Mouse (Mus musculus) C2C12 (cell line): Measurements from ENCODE around the gene Depdc5. TPM values are rescaled to one million over a fixed set of nuclear protein-coding genes. Genes with fewer than 3 reads are reported as not detected.
"Not testable (repeated sequence)": the region's sequence is repeated elsewhere in the genome, so short reads cannot be mapped to it uniquely, and the experiment has no call there.

ENCODE experiments used
- H3K27me3 ChIP-seq: one replicate; pipeline ENCODE4 v1.6.1; 2011; ENCODE audit not compliant: control insufficient read depth, insufficient read depth, insufficient read length
- H3K36me3 ChIP-seq: one replicate; pipeline ENCODE4 v1.6.1; 2011; ENCODE audit not compliant: control insufficient read depth, insufficient read depth
- H3K4me3 ChIP-seq: one replicate; pipeline ENCODE4 v1.5.1; 2011; ENCODE audit warnings: mild to moderate bottlenecking, control low read depth; ENCODE audit not compliant: poor library complexity, insufficient read depth, severe bottlenecking
- H3K79me2 ChIP-seq: one replicate; pipeline ENCODE4 v1.6.1; 2011; ENCODE audit not compliant: control insufficient read depth, insufficient read depth
- H3K79me3 ChIP-seq: one replicate; pipeline ENCODE4 v1.6.1; 2011; ENCODE audit warnings: low read depth, control low read depth
- H3ac ChIP-seq: one replicate; pipeline ENCODE3; 2011; ENCODE audit warnings: low read depth; ENCODE audit not compliant: control insufficient read depth, insufficient read length
- CEBPB ChIP-seq: IDR thresholded peaks from one replicate; pipeline ENCODE4 v1.6.1; 2011; ENCODE audit warnings: low read depth, mild to moderate bottlenecking, control low read depth, moderate library complexity
- CTCF ChIP-seq: IDR thresholded peaks from one replicate; pipeline ENCODE4 v1.5.1; 2011; ENCODE audit not compliant: control insufficient read depth, insufficient read depth, insufficient read length
- FOSL1 ChIP-seq: IDR thresholded peaks from one replicate; pipeline ENCODE4 v1.8.0; 2011; ENCODE audit warnings: mild to moderate bottlenecking, low read length; ENCODE audit not compliant: poor library complexity, insufficient read depth, severe bottlenecking
- MAX ChIP-seq: IDR thresholded peaks from one replicate; pipeline ENCODE4 v1.6.1; 2011; ENCODE audit warnings: mild to moderate bottlenecking, control low read depth
- MYOD1 ChIP-seq: IDR thresholded peaks from one replicate; pipeline ENCODE4 v1.6.1; 2011; ENCODE audit warnings: low read depth; ENCODE audit not compliant: control insufficient read depth, insufficient read length
- MYOG ChIP-seq: IDR thresholded peaks from one replicate; pipeline ENCODE4 v1.6.1; 2011; ENCODE audit not compliant: control insufficient read depth, insufficient read length; ENCODE audit errors: extremely low read depth
- USF1 ChIP-seq: IDR thresholded peaks from one replicate; pipeline ENCODE4 v1.6.1; 2011; ENCODE audit warnings: low read depth, mild to moderate bottlenecking, control low read depth, moderate library complexity
- long read RNA-seq, 2 experiments: library from polyadenylated mRNA; unstranded; transcript quantifications; one replicate each; pipeline ENCODE4 v2.0.0; 2019 to 2020
- polyA plus RNA-seq: library from polyadenylated mRNA; unstranded; fragments of >200 nt; fragmentation: generic; extraction: Trizol; gene quantifications from one replicate; pipeline ENCODE4 v1.2.1, GENCODE M21; 2012; ENCODE audit warnings: missing spikeins

Gene Depdc5
- polyA plus RNA-seq = 11.6 TPM
- long read RNA-seq, experiment 1, partial matches to known transcripts = 2 of 3 reads
- long read RNA-seq, experiment 1, other reads (novel, unspliced or antisense) = 1 of 3 reads
- long read RNA-seq, experiment 2, full-length matches to known transcripts = 1 of 58 reads
- long read RNA-seq, experiment 2, partial matches to known transcripts = 10 of 58 reads
- long read RNA-seq, experiment 2, other reads (novel, unspliced or antisense) = 47 of 58 reads

DNA sequence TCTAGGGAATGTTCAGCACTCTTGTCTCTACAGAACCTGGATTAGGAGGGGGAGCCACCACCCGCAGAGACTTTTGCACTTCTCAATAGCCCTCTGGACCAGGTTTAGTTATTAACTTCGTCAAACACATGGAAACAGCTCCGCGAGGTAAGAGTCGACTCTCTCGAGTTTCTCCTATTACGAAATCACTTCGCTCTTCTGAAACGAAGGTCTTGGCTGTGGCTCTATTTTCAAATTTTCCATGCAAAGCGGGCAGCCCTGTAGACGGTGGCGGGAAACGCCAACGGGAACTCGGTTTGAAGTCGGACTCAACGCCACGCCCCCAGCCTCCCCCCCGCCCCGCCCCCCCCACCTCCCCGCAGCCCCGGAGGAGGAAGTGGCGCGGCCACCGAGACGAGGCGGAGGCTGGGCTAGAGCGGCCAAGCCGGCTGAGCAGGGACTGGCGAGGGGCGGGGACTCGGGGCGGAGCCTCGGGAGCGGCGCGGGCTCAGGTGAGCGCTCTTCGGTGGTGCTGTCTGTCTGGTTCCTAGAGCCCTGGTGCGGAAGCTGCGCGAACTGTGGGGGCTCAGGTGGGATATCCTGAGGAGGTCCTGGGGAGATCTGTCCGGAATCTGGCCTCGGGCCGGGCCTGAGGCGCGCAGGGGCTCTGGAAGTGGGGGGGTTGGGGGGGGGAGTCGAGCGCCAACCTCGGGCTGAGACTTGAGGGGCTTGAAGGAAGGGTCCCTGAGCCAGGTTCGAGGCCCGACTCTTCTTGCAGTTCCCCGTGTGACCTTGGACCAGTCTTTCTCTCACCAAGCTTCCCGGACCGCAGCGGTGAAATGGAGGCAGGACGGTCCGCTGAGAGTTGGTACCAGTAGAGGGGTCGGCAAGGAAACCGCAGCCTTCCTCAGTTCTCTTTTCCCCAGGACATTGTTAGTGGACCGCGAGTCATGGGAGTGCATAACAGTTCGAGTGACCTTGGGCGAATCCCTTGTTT, at the start of gene Depdc5:
Depdc5 (plus strand) TSS at position 449 of the 976 bp plus-strand sequence.
- Histone ChIP-seq H3K79me2 (peaks cover 8% of the 10 kb centered on the region), H3K27me3 (no peaks in the 10 kb centered on the region), H3ac (peak within 1 kb of the TSS; percentile 62), H3K79me3 (no peaks in the 10 kb centered on the region), H3K36me3 (peaks cover 10% of the 10 kb centered on the region), H3K4me3 (peak within 1 kb of the TSS; percentile 74)
- TF ChIP-seq USF1 (no peak), MAX (no peak), CEBPB (peak; percentile 74)

DNA sequence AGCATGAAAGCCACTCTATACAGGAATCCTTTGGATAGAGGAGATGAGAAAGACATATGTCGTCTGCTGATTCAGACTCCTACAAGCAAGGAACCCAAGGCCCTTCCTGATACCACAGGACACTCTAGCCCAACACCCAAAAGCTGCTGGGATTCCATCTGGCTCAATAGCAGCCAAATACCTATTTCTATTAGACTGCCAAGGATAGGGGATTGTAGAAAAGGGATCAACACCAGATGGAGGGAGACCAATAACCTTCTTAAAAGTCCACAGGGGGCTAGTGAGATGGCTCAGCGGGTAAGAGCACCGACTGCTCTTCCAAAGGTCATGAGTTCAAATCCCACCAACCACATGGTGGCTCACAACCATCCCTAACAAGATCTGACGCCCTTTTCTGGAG, 48.1 kb upstream of the Depdc5 start:
- Histone ChIP-seq H3K4me3 (no peak overlapping the region), H3ac (no peak overlapping the region), H3K27me3 (no peaks in the 10 kb centered on the region), H3K79me3 (no peaks in the 10 kb centered on the region), H3K36me3 (peaks cover 63% of the 10 kb centered on the region), H3K79me2 (no peaks in the 10 kb centered on the region)
- no peak for TF ChIP-seq CEBPB
- TF ChIP-seq FOSL1 = no peak
- no peak for TF ChIP-seq CTCF
- TF ChIP-seq MAX = no peak
- no peak for TF ChIP-seq MYOG
- TF ChIP-seq USF1 = no peak
- no peak for TF ChIP-seq MYOD1

DNA sequence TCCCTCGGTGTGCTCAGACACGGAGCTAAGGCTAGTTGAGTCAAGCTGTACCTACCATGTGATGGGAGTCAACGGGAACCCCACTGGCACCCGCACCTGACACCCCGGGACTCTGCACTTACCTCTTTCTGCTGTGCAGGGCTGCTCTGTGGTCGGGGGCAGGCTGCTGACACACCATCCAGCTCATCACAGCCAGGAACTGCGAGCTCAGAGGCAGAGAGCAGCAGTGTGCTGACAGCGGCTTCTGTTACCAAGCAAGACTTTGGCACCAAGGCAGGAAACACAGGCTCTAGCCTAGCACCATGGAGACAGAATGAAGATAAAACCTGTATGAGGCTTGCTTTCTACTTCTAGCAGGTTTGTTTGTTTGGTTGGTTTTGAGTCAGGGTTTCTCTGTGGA, 43.0 kb upstream of the Depdc5 start:
- TF ChIP-seq MAX (no peak), USF1 (no peak), CTCF (no peak), FOSL1 (no peak), CEBPB (no peak), MYOG (no peak), MYOD1 (no peak)
- H3K79me3 ChIP-seq = peaks cover 1% of the 10 kb centered on the region
- peaks cover 43% of the 10 kb centered on the region for H3K36me3 ChIP-seq
- no peaks in the 10 kb centered on the region for H3K27me3 ChIP-seq
- H3K4me3 ChIP-seq = no peak overlapping the region
- H3K79me2 ChIP-seq = no peaks in the 10 kb centered on the region
- H3ac ChIP-seq = no peak overlapping the region

DNA sequence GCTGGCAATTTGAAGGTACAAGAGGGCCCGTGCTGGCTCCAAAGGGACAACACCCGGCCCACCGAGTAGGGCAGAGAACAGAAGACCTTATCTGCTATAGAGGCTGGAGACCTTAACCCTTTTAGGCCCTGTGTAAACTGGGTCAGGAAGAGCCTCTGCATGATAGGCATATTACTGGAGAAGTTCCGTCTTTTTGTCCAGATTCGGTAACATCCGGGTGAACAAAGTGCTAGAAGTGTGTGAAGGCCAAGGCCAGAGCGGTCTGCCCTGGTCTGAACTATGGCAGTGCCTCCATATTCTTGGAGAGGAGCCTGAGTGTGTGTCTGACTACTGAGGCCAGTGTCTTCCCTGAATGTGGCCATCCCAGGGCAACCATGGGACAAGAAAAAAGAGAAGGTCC, 36.5 kb upstream of the Depdc5 start, which contains the start of gene Gm20671:
Gm20671 (minus strand) TSS at position 101 of the 400 bp plus-strand sequence.
- Histone ChIP-seq H3K79me2 (no peaks in the 10 kb centered on the region), H3K4me3 (no peak within 1 kb of the TSS), H3ac (no peak within 1 kb of the TSS), H3K79me3 (peaks cover 1% of the 10 kb centered on the region), H3K36me3 (peaks cover 41% of the 10 kb centered on the region), H3K27me3 (no peaks in the 10 kb centered on the region)
- TF ChIP-seq MAX = no peak

DNA sequence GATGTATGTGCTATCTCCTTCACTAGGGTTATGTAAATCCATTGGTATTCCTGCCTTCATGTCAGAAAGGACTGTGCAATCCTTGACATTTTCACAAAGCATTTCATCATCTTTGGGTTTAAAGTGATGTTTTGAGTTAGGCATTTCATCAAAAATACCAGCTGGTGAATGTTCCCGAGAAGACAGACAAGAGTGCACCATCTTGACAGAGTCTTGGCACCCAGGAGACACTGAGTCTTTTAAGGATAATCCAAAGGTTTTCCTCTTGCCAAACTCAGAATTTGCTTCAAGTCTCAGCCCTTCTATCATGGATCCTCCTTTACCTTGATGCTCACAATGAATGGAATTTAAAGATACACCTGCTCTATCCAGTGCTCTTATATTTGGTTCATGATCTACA, 34.7 kb upstream of the Depdc5 start:
- not testable (repeated sequence) for H3K79me2 ChIP-seq, H3K79me3 ChIP-seq, H3K27me3 ChIP-seq, H3ac ChIP-seq, H3K4me3 ChIP-seq
- H3K36me3 ChIP-seq = peaks cover 53% of the 10 kb centered on the region

DNA sequence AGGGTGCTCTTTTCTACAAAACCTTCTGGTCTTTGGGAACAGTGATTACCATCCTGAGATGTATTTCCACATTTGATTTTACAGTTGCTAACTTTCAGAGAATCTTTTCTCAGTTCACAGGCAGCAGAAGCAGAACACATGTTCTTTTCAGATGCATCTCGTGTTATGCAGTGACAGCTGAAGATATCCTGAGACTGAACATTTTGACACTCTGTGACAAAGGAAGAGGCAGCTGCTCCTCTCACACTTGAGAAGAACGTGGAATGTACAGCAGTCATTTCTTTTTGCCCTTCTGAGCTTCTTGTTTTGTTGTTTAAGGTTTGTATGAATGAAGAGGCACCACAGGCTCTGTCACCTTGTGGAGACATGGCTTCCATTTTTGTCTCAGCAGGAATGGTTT, 33.4 kb upstream of the Depdc5 start:
- Histone ChIP-seq H3ac (no peak overlapping the region), H3K79me2 (no peaks in the 10 kb centered on the region), H3K79me3 (no peaks in the 10 kb centered on the region), H3K36me3 (peaks cover 56% of the 10 kb centered on the region), H3K4me3 (no peak overlapping the region), H3K27me3 (no peaks in the 10 kb centered on the region)
- TF ChIP-seq FOSL1 = no peak
